Mouse (Mus musculus) lung, embryonic 14.5 days (tissue): ENCODE results near the gene Gpr162. TPM values are rescaled to one million over a fixed set of nuclear protein-coding genes. Genes with fewer than 3 reads are reported as not detected.

Experiments used
- ATAC-seq: fragments of 200-750 bp; cut with Nextera tagmentation; 2 replicates; pipeline ENCODE4 v1.8.0; 2017; ENCODE audit warnings: mild to moderate bottlenecking, moderate TSS enrichment, moderate library complexity; ENCODE audit not compliant: insufficient read depth
- DNase-seq: peaks from one replicate; pipeline ENCODE4 v3.0.0-alpha.2; 2015
- H3K27ac ChIP-seq: fragments of 300-500 bp; sonication (generic); 2 replicates; pipeline ENCODE4 v1.5.1; 2014; ENCODE audit warnings: low read depth, mild to moderate bottlenecking, moderate library complexity
- H3K27me3 ChIP-seq: fragments of 300-500 bp; sonication (generic); 2 replicates; pipeline ENCODE4 v1.6.1; 2014; ENCODE audit warnings: low read length, control low read depth; ENCODE audit not compliant: insufficient read depth
- H3K36me3 ChIP-seq: fragments of 300-500 bp; sonication (generic); 2 replicates; pipeline ENCODE4 v1.6.1; 2014; ENCODE audit warnings: control low read depth; ENCODE audit not compliant: insufficient read depth
- H3K4me1 ChIP-seq: fragments of 300-500 bp; sonication (generic); 2 replicates; pipeline ENCODE4 v1.6.1; 2014; ENCODE audit warnings: antibody characterized with exemption, control low read depth; ENCODE audit not compliant: insufficient read depth
- H3K4me2 ChIP-seq: fragments of 300-500 bp; sonication (generic); 2 replicates; pipeline ENCODE4 v1.6.1; 2014; ENCODE audit warnings: mild to moderate bottlenecking
- H3K4me3 ChIP-seq: fragments of 300-500 bp; sonication (generic); 2 replicates; pipeline ENCODE4 v1.5.1; 2014; ENCODE audit warnings: low read depth, low read length
- H3K9ac ChIP-seq: fragments of 300-500 bp; sonication (generic); 2 replicates; pipeline ENCODE4 v1.6.1; 2014
- H3K9me3 ChIP-seq: fragments of 300-500 bp; sonication (generic); 2 replicates; pipeline ENCODE4 v1.6.1; 2016; ENCODE audit warnings: low read depth, low read length, control low read depth
- CTCF ChIP-seq: IDR thresholded peaks from 2 replicates; pipeline ENCODE4 v1.5.1; 2016; ENCODE audit warnings: antibody characterized with exemption, low read depth
- WGBS: fragments of 180-500 bp; shearing (Covaris S2); extraction: QIAGEN DNeasy Blood & Tissue Kit; methylation state at CpG from one replicate; pipeline ENCODE4 v1.1.7; 2014; 5-methylcytosine and 5-hydroxymethylcytosine counted together
- polyA plus RNA-seq: library from polyadenylated mRNA; unstranded; fragments of >200 nt; fragmentation: Nextera tagmentation; extraction: Ambion mirVana; gene quantifications from 2 replicates; pipeline ENCODE4 v1.2.1, GENCODE M21; 2014

Gene Gpr162
- polyA plus RNA-seq, 1 experiment from 2014 or later, result 0.30 TPM

DNA sequence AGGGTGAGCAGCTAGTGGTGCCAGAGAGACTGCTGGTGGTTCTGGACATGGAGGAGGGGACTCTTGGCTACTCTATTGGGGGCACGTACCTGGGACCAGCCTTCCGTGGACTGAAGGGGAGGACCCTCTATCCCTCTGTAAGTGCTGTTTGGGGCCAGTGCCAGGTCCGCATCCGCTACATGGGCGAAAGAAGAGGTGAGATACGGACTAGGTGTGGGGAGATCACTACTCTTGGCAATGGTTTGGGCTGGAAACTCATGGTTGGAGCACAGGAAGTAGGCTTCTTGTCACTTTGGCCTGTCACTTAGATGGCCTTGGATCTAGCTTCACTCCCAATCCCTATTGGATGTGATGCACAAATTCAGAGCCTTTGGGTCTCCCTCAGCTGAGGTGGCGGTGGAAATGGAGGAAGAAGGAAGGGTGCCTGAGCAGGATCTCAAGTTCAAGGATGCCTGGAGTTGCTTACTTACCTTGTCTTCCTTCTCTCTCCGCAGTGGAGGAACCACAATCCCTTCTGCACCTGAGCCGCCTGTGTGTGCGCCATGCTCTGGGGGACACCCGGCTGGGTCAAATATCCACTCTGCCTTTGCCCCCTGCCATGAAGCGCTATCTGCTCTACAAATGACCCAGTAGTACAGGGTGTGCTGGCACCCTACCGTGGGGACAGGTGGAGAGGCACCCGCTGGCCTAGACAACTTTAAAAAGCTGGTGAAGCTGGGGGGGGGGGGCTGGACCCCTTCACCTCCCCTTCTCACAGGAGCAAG lies 53.8 kb downstream of the Gpr162 start:
- Histone ChIP-seq H3K4me1 (peaks cover 21% of the 10 kb centered on the region), H3K9me3 (no peaks in the 10 kb centered on the region), H3K36me3 (peaks cover 28% of the 10 kb centered on the region), H3K4me2 (peak overlapping the region; percentile 98), H3K4me3 (peak overlapping the region; percentile 59), H3K27me3 (no peaks in the 10 kb centered on the region), H3K27ac (peak overlapping the region; percentile 90), H3K9ac (peak overlapping the region; percentile 68)
- no peak for TF ChIP-seq CTCF
- no peak; the same call in 1 of the 2 replicates for ATAC-seq
- DNase-seq, result no peak
- 36% methylated on average over 14 of the region's 14 CpGs for WGBS

DNA sequence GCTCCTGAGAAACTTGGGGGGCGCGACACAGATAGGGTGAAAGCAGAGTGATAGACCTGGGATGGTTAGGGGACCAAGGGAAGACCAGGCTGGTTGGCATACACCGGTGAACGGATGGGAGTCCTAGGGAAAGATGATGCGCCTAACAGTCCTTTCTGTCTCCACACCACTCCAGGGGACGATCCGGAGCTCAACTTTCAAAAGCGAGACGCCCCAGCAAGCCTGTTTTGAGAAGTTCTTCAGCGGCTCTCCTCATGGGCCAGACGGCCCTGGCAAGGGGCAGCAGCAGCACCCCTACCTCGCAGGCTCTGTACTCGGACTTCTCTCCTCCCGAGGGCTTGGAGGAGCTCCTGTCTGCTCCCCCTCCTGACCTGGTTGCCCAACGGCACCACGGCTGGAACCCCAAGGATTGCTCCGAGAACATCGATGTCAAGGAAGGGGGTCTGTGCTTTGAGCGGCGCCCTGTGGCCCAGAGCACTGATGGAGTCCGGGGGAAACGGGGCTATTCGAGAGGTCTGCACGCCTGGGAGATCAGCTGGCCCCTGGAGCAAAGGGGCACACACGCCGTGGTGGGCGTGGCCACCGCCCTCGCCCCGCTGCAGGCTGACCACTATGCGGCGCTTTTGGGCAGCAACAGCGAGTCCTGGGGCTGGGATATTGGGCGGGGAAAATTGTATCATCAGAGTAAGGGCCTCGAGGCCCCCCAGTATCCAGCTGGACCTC lies 54.6 kb downstream of the Gpr162 start:
- H3K4me2 ChIP-seq, result peak overlapping the region; percentile 98

More for the DNA sequence above, 54.6 kb downstream of the Gpr162 start:
- peak; percentile 83 for TF ChIP-seq CTCF
- Histone ChIP-seq H3K9ac (peak overlapping the region; percentile 68), H3K9me3 (no peaks in the 10 kb centered on the region), H3K4me1 (peaks cover 15% of the 10 kb centered on the region; the same call in 1 of the 2 replicates), H3K36me3 (peaks cover 28% of the 10 kb centered on the region), H3K27me3 (no peaks in the 10 kb centered on the region), H3K4me3 (peak overlapping the region; percentile 59), H3K27ac (peak overlapping the region; percentile 90)
- peak; percentile 93 for DNase-seq
- WGBS, result under 1% methylated on average over 35 of the region's 35 CpGs
- ATAC-seq, result peak; percentile 3

Other genes with a start within 250 kb of the Gpr162 start
- gene C1s2, start 227.9 kb downstream of the Gpr162 start, polyA plus RNA-seq, result not detected in 2 replicates
- gene Lpcat3, start 201.0 kb downstream of the Gpr162 start, polyA plus RNA-seq, result 50.3 and 53.1 TPM in 2 replicates
- 214 and 228 TPM in 2 replicates for gene Emg1, start 151.8 kb downstream of the Gpr162 start, polyA plus RNA-seq
- gene Phb2, start 151.6 kb downstream of the Gpr162 start, polyA plus RNA-seq, result 354 and 377 TPM in 2 replicates
- gene Ptpn6, start 125.3 kb downstream of the Gpr162 start, polyA plus RNA-seq, result 12.1 and 12.6 TPM in 2 replicates
- gene Grcc10, start 122.6 kb downstream of the Gpr162 start, polyA plus RNA-seq, result 429 and 440 TPM in 2 replicates
- not detected in 2 replicates for gene Gm45234, start 108.0 kb downstream of the Gpr162 start, polyA plus RNA-seq
- 13.1 and 15.1 TPM in 2 replicates for gene Atn1, start 107.5 kb downstream of the Gpr162 start, polyA plus RNA-seq
- 2.2 and 4.1 TPM in 2 replicates for gene Eno2, start 94.3 kb downstream of the Gpr162 start, polyA plus RNA-seq
- 0.17 and 0.58 TPM in 2 replicates for gene Lrrc23, start 84.3 kb downstream of the Gpr162 start, polyA plus RNA-seq
- 6.8 and 6.9 TPM in 2 replicates for gene Spsb2, start 55.3 kb downstream of the Gpr162 start, polyA plus RNA-seq
- 701 and 718 TPM in 2 replicates for gene Tpi1, start 49.7 kb downstream of the Gpr162 start, polyA plus RNA-seq
- gene Usp5, start 34.5 kb downstream of the Gpr162 start, polyA plus RNA-seq, result 143 TPM in 2 replicates
- 204 and 206 TPM in 2 replicates for gene Cdca3, start 34.4 kb downstream of the Gpr162 start, polyA plus RNA-seq
- gene Gnb3, start 23.7 kb downstream of the Gpr162 start, polyA plus RNA-seq, result 0.24 and 0.68 TPM in 2 replicates
- gene P3h3, start 6.2 kb downstream of the Gpr162 start, polyA plus RNA-seq, result 29.5 and 34.3 TPM in 2 replicates
- gene Cd4, start 24.2 kb upstream of the Gpr162 start, polyA plus RNA-seq, result 0.11 TPM in 1 of 2 replicates, not detected in the other
- gene Lag3, start 47.7 kb upstream of the Gpr162 start, polyA plus RNA-seq, result 1.4 and 2.2 TPM in 2 replicates
- gene Ptms, start 56.1 kb upstream of the Gpr162 start, polyA plus RNA-seq, result 377 and 442 TPM in 2 replicates
- gene Mlf2, start 67.4 kb upstream of the Gpr162 start, polyA plus RNA-seq, result 390 and 401 TPM in 2 replicates
- 147 and 155 TPM in 2 replicates for gene Cops7a, start 101.6 kb upstream of the Gpr162 start, polyA plus RNA-seq
- 0.39 and 0.59 TPM in 2 replicates for gene Pianp, start 132.7 kb upstream of the Gpr162 start, polyA plus RNA-seq
- gene Zfp384, start 145.2 kb upstream of the Gpr162 start, polyA plus RNA-seq, result 13.2 and 14.8 TPM in 2 replicates
- 97.9 and 101 TPM in 2 replicates for gene Ing4, start 175.8 kb upstream of the Gpr162 start, polyA plus RNA-seq
- gene Acrbp, start 185.7 kb upstream of the Gpr162 start, polyA plus RNA-seq, result 13.6 TPM in 2 replicates
- gene Lpar5, start 203.9 kb upstream of the Gpr162 start, polyA plus RNA-seq, result 0.31 and 0.49 TPM in 2 replicates
- gene Chd4, start 232.0 kb upstream of the Gpr162 start, polyA plus RNA-seq, result 82.5 and 92.4 TPM in 2 replicates